Mouse (Mus musculus) E14TG2a.4 (cell line): ENCODE data around the gene I0C0044D17Rik.

Source experiments
- CTCF ChIP-seq: conservative IDR thresholded peaks from 2 replicates; pipeline ENCODE4 v1.5.1; 2014; ENCODE audit warnings: low read length
- NANOG ChIP-seq: IDR thresholded peaks from 2 replicates; pipeline ENCODE4 v1.6.1; 2014; ENCODE audit warnings: borderline replicate concordance, low read length, mixed read lengths

GRCm38 (mm10) chr4:98806306-98806705 lies 17.3 kb downstream of the I0C0044D17Rik start:
- TF ChIP-seq CTCF (no peak), NANOG (no peak)
